ENCODE assay signal across 13 mouse cellular contexts in genomic region chr17:57358441-57358840, GRCm38 (mm10). TPM values are rescaled to one million over a fixed set of nuclear protein-coding genes. Genes with fewer than 3 reads are reported as not detected.
A peak's percentile ranks its signal among the peaks of the same experiment; 100 is the strongest.
DNase-seq lines count a peak whose midpoint lies in the region; ATAC-seq and TF ChIP-seq lines count a peak whose summit lies in the region.
"Had no signal": no experiment of that assay in that cellular context is flagged by ENCODE, and none has a peak within 500 bp of the region (broad histone marks: within the 10 kb centered on the region; RNA-seq: fewer than 3 reads in every experiment).

TSS of gene Adgre1 (plus strand) at chr17:57358691.

- no peak within 1 kb of the TSS for H3K27ac ChIP-seq in liver, embryonic 12.5 days
- no peak within 1 kb of the TSS for H3K27ac ChIP-seq in liver, embryonic 11.5 days (ENCODE audit: low read depth, low read length)
- peak within 1 kb of the TSS; percentile 29; the same call in 1 of the 2 replicates for H3K27ac ChIP-seq in bone marrow, adult 2 months (ENCODE audit: control insufficient read depth, insufficient read depth, low read depth, low read length, poor library complexity)
- no peak within 1 kb of the TSS for H3K27ac ChIP-seq in embryonic facial prominence, embryonic 15.5 days (replicated peaks)
- H3K27ac ChIP-seq in macrophage: peak within 1 kb of the TSS; percentile 93
- no peak within 1 kb of the TSS for H3K27ac ChIP-seq in forebrain, embryonic 16.5 days (ENCODE audit: low read length)
- H3K27ac ChIP-seq: hindbrain, embryonic 10.5 days; midbrain, embryonic 12.5 days; neural tube, embryonic 12.5 days had no signal

- H3K4me2 ChIP-seq in liver, embryonic 12.5 days: no peak within 1 kb of the TSS
- H3K4me2 ChIP-seq in liver, embryonic 11.5 days: no peak within 1 kb of the TSS
- H3K4me2 ChIP-seq in embryonic facial prominence, embryonic 15.5 days (replicated peaks): no peak within 1 kb of the TSS
- no peak within 1 kb of the TSS for H3K4me2 ChIP-seq in forebrain, embryonic 16.5 days (ENCODE audit: low read length)
- H3K4me2 ChIP-seq: midbrain, embryonic 12.5 days; neural tube, embryonic 12.5 days had no signal

- TF ChIP-seq CTCF in bone marrow, adult 2 months (IDR thresholded peaks at IDR 0.05; ENCODE audit: control insufficient read depth, insufficient read depth, low read length): no peak

- no peak for ATAC-seq in liver, embryonic 12.5 days
- no peak for ATAC-seq in liver, embryonic 11.5 days (replicated peaks; ENCODE audit: low FRiP score)
- ATAC-seq in embryonic facial prominence, embryonic 15.5 days (ENCODE audit: insufficient number of reproducible peaks, low FRiP score, low TSS enrichment, low read depth): no peak
- no peak for ATAC-seq in forebrain, embryonic 16.5 days
- ATAC-seq: intestine, embryonic 16.5 days had no signal

- TF ChIP-seq POLR2A in bone marrow, adult 2 months (IDR thresholded peaks at IDR 0.05; ENCODE audit: borderline replicate concordance, control insufficient read depth, low read depth, low read length): no peak

- no peak within 1 kb of the TSS for H3K4me3 ChIP-seq in liver, embryonic 12.5 days
- H3K4me3 ChIP-seq in liver, embryonic 11.5 days (ENCODE audit: low read depth, low read length): no peak within 1 kb of the TSS
- H3K4me3 ChIP-seq in bone marrow, adult 2 months (replicated peaks; ENCODE audit: control insufficient read depth, low read depth, low read length): peak within 1 kb of the TSS; percentile 52
- no peak within 1 kb of the TSS for H3K4me3 ChIP-seq in embryonic facial prominence, embryonic 15.5 days (replicated peaks)
- peak within 1 kb of the TSS; percentile 76 for H3K4me3 ChIP-seq in macrophage (ENCODE audit: inconsistent target)
- H3K4me3 ChIP-seq in forebrain, embryonic 16.5 days (replicated peaks; ENCODE audit: low read length): no peak within 1 kb of the TSS
- H3K4me3 ChIP-seq: hindbrain, embryonic 10.5 days; midbrain, embryonic 12.5 days; neural tube, embryonic 12.5 days had no signal

- no peaks in the 10 kb centered on the region for H3K27me3 ChIP-seq in liver, embryonic 12.5 days (replicated peaks)
- no peaks in the 10 kb centered on the region for H3K27me3 ChIP-seq in liver, embryonic 11.5 days (replicated peaks; ENCODE audit: control insufficient read depth, insufficient read depth, low read length)
- H3K27me3 ChIP-seq in embryonic facial prominence, embryonic 15.5 days: no peaks in the 10 kb centered on the region
- no peaks in the 10 kb centered on the region for H3K27me3 ChIP-seq in forebrain, embryonic 16.5 days (replicated peaks; ENCODE audit: control insufficient read depth, insufficient read depth, low read length)
- H3K27me3 ChIP-seq: midbrain, embryonic 12.5 days; neural tube, embryonic 12.5 days had no signal

- DNase-seq in liver, embryonic 11.5 days (ENCODE audit: low spot score): no peak
- DNase-seq in right cerebral cortex, postnatal 36 days (ENCODE audit: low spot score in 2 of 2): no peak
- DNase-seq: cerebellum, adult 9-11 months; left cerebral cortex, postnatal 4 days had no signal

- H3K4me1 ChIP-seq in liver, embryonic 12.5 days: no peaks in the 10 kb centered on the region
- H3K4me1 ChIP-seq in liver, embryonic 11.5 days (replicated peaks; ENCODE audit: control insufficient read depth, insufficient read depth, low read length): no peaks in the 10 kb centered on the region
- H3K4me1 ChIP-seq in bone marrow, adult 2 months (ENCODE audit: control insufficient read depth, insufficient read depth, low read length): peaks cover 2% of the 10 kb centered on the region
- no peaks in the 10 kb centered on the region for H3K4me1 ChIP-seq in embryonic facial prominence, embryonic 15.5 days
- H3K4me1 ChIP-seq in forebrain, embryonic 16.5 days (replicated peaks; ENCODE audit: control insufficient read depth, insufficient read depth, low read length): no peaks in the 10 kb centered on the region
- H3K4me1 ChIP-seq: midbrain, embryonic 12.5 days; neural tube, embryonic 12.5 days had no signal

- WGBS in liver, embryonic 12.5 days (ENCODE audit: insufficient replicate concordance): 14% methylated on average over 1 of the region's 1 CpGs
- 23% methylated on average over 1 of the region's 1 CpGs for WGBS in liver, embryonic 11.5 days
- WGBS in bone marrow, adult 2 months: 3% methylated on average over 1 of the region's 1 CpGs
- WGBS in embryonic facial prominence, embryonic 15.5 days: 23% methylated on average over 1 of the region's 1 CpGs
- WGBS in macrophage (ENCODE audit: missing documents): 0% methylated on average over 1 of the region's 1 CpGs
- 5% methylated on average over 1 of the region's 1 CpGs for WGBS in forebrain, embryonic 16.5 days

- H3K79me2 ChIP-seq in macrophage (ENCODE audit: inconsistent target): peaks cover 49% of the 10 kb centered on the region

- no peaks in the 10 kb centered on the region for H3K36me3 ChIP-seq in liver, embryonic 12.5 days
- no peaks in the 10 kb centered on the region for H3K36me3 ChIP-seq in liver, embryonic 11.5 days (ENCODE audit: control insufficient read depth, insufficient read depth, low read length)
- no peaks in the 10 kb centered on the region for H3K36me3 ChIP-seq in embryonic facial prominence, embryonic 15.5 days
- H3K36me3 ChIP-seq in macrophage (ENCODE audit: inconsistent target): no peaks in the 10 kb centered on the region; the same call in 1 of the 2 replicates
- H3K36me3 ChIP-seq in forebrain, embryonic 16.5 days (ENCODE audit: control insufficient read depth, insufficient read depth): no peaks in the 10 kb centered on the region
- H3K36me3 ChIP-seq: hindbrain, embryonic 10.5 days; midbrain, embryonic 12.5 days; neural tube, embryonic 12.5 days had no signal

- no peak within 1 kb of the TSS for H3K9ac ChIP-seq in liver, embryonic 12.5 days
- no peak within 1 kb of the TSS for H3K9ac ChIP-seq in liver, embryonic 11.5 days (ENCODE audit: low read depth, low read length)
- H3K9ac ChIP-seq in embryonic facial prominence, embryonic 15.5 days: no peak within 1 kb of the TSS
- H3K9ac ChIP-seq in forebrain, embryonic 16.5 days (replicated peaks; ENCODE audit: low read depth, low read length): no peak within 1 kb of the TSS
- H3K9ac ChIP-seq: midbrain, embryonic 12.5 days; neural tube, embryonic 12.5 days had no signal

- no peaks in the 10 kb centered on the region for H3K9me3 ChIP-seq in liver, embryonic 12.5 days (replicated peaks)
- no peaks in the 10 kb centered on the region for H3K9me3 ChIP-seq in liver, embryonic 11.5 days (ENCODE audit: control insufficient read depth, low read length)
- no peaks in the 10 kb centered on the region for H3K9me3 ChIP-seq in embryonic facial prominence, embryonic 15.5 days (replicated peaks)
- H3K9me3 ChIP-seq in forebrain, embryonic 16.5 days (ENCODE audit: control insufficient read depth, low read length): no peaks in the 10 kb centered on the region
- H3K9me3 ChIP-seq: hindbrain, embryonic 10.5 days; midbrain, embryonic 12.5 days; neural tube, embryonic 12.5 days had no signal

RNA-seq across cellular contexts. Expression of gene Adgre1, which starts in this region (rescaled TPM):
- 9.5 and 11.6 TPM in 2 replicates for polyA plus RNA-seq in liver, embryonic 12.5 days (2016; fragmentation: Nextera tagmentation; extraction: Ambion mirVana)
- 9.6 and 10.9 TPM in 2 replicates for polyA plus RNA-seq in liver, embryonic 11.5 days (2014; fragmentation: Nextera tagmentation; extraction: Ambion mirVana)
- polyA plus RNA-seq in bone marrow, adult 2 months (2011; ENCODE audit: insufficient read depth, insufficient read length, low replicate concordance, missing spikeins): 4.9 and 5.6 TPM in 2 replicates
- polyA plus RNA-seq in embryonic facial prominence, embryonic 15.5 days (2015; fragmentation: Nextera tagmentation; extraction: Ambion mirVana): 8.4 and 10.1 TPM in 2 replicates
- 1,000 to 10,000 TPM in 11 of 26 experiments, 100 to 1,000 TPM in 15; 242 to 2,479 (median 816) TPM for total RNA-seq in macrophage (2018; cell fraction: chromatin; rRNA removed)
- total RNA-seq in macrophage (2018; cell fraction: cytosol; rRNA removed): 1,000 to 10,000 TPM in 13 of 26 experiments, 100 to 1,000 TPM in 13; 468 to 3,066 (median 983) TPM
- total RNA-seq in macrophage (2018; cell fraction: nucleus; rRNA removed): 1,000 to 10,000 TPM in 14 of 26 experiments, 100 to 1,000 TPM in 12; 625 to 4,563 (median 1,527) TPM
- polyA plus RNA-seq in macrophage (2018): 496 to 766 TPM (median 742 TPM) in 3 replicates
- 3.0 and 3.6 TPM in 2 replicates for polyA plus RNA-seq in forebrain, embryonic 16.5 days (2015; fragmentation: Nextera tagmentation; extraction: Ambion mirVana)

Comparison
In these comparisons a context has a peak if more than half of its experiments do, and no peak if none do; other contexts are left out.
1. RNA of gene Adgre1 (polyA plus RNA-seq): 496 to 766 TPM in macrophage; 9.5 to 11.6 TPM in liver, embryonic 12.5 days, 8.4 to 10.1 TPM in embryonic facial prominence, embryonic 15.5 days, 9.6 to 10.9 TPM in liver, embryonic 11.5 days, 4.9 to 5.6 TPM in bone marrow, adult 2 months and 3.0 to 3.6 TPM in forebrain, embryonic 16.5 days; every median in the first group is over 10 times any median in the second.
2. H3K27ac ChIP-seq: peak in bone marrow, adult 2 months (single experiment) and macrophage (single experiment); none in liver, embryonic 12.5 days (single experiment), liver, embryonic 11.5 days (single experiment), embryonic facial prominence, embryonic 15.5 days (single experiment) and forebrain, embryonic 16.5 days (single experiment).
3. H3K4me3 ChIP-seq: peak in bone marrow, adult 2 months (single experiment) and macrophage (single experiment); none in liver, embryonic 12.5 days (single experiment), liver, embryonic 11.5 days (single experiment), embryonic facial prominence, embryonic 15.5 days (single experiment) and forebrain, embryonic 16.5 days (single experiment).